Mouse (Mus musculus): ENCODE measurements around the gene Kifap3.

- TF ChIP-seq CTCF (IDR thresholded peaks at IDR 0.05; ENCODE audit: low read depth) (no peak), EP300 (IDR thresholded peaks at IDR 0.05; ENCODE audit: low read depth) (no peak)
Observed at GRCm38 (mm10) chr1:163858420-163858819, 79.0 kb downstream of the Kifap3 start.

All from heart, postnatal 0 days (tissue).